Mouse (Mus musculus) liver, embryonic 12.5 days (tissue): ENCODE data around the gene Amph. TPM values are rescaled to one million over a fixed set of nuclear protein-coding genes. Genes with fewer than 3 reads are reported as not detected.

Source experiments
- ATAC-seq: fragments of 200-750 bp; cut with Nextera tagmentation; 2 replicates; pipeline ENCODE4 v1.8.0; 2017; ENCODE audit warnings: moderate number of reproducible peaks, mild to moderate bottlenecking, moderate library complexity
- H3K27ac ChIP-seq: fragments of 300-500 bp; sonication (generic); 2 replicates; pipeline ENCODE4 v1.5.1; 2016; ENCODE audit warnings: mild to moderate bottlenecking
- H3K27me3 ChIP-seq: fragments of 300-500 bp; sonication (generic); replicated peaks from 2 replicates; pipeline ENCODE4 v1.6.1; 2016; ENCODE audit warnings: mild to moderate bottlenecking, moderate library complexity
- H3K36me3 ChIP-seq: fragments of 300-500 bp; sonication (generic); 2 replicates; pipeline ENCODE4 v1.6.1; 2016; ENCODE audit warnings: mild to moderate bottlenecking, moderate library complexity
- H3K4me1 ChIP-seq: fragments of 300-500 bp; sonication (generic); 2 replicates; pipeline ENCODE4 v1.6.1; 2016
- H3K4me2 ChIP-seq: fragments of 300-500 bp; sonication (generic); 2 replicates; pipeline ENCODE4 v1.6.1; 2016; ENCODE audit warnings: mild to moderate bottlenecking, moderate library complexity
- H3K4me3 ChIP-seq: fragments of 300-500 bp; sonication (generic); 2 replicates; pipeline ENCODE4 v1.5.1; 2016; ENCODE audit warnings: mild to moderate bottlenecking, moderate library complexity
- H3K9ac ChIP-seq: fragments of 300-500 bp; sonication (generic); 2 replicates; pipeline ENCODE4 v1.6.1; 2016; ENCODE audit warnings: mild to moderate bottlenecking, moderate library complexity
- H3K9me3 ChIP-seq: fragments of 300-500 bp; sonication (generic); replicated peaks from 2 replicates; pipeline ENCODE4 v1.6.1; 2016; ENCODE audit warnings: mild to moderate bottlenecking, moderate library complexity
- WGBS: fragments of 180-500 bp; shearing (Covaris S2); methylation state at CpG from one replicate; pipeline ENCODE4 v1.1.7; 2016; ENCODE audit not compliant: insufficient replicate concordance; 5-methylcytosine and 5-hydroxymethylcytosine counted together
- polyA plus RNA-seq: library from polyadenylated mRNA; unstranded; fragments of >200 nt; fragmentation: Nextera tagmentation; extraction: Ambion mirVana; gene quantifications from 2 replicates; pipeline ENCODE4 v1.2.1, GENCODE M21; 2016

Gene Amph
- polyA plus RNA-seq, 1 experiment from 2014 or later = 0.74 TPM

GRCm38 (mm10) chr13:18987266-18987665 is 39.3 kb downstream of the Amph start:
- Histone ChIP-seq H3K4me3 (no peak overlapping the region), H3K4me2 (no peak overlapping the region), H3K4me1 (no peaks in the 10 kb centered on the region), H3K36me3 (no peaks in the 10 kb centered on the region), H3K9ac (no peak overlapping the region), H3K9me3 (no peaks in the 10 kb centered on the region), H3K27ac (no peak overlapping the region), H3K27me3 (no peaks in the 10 kb centered on the region)
- WGBS = 71% methylated on average over 4 of the region's 4 CpGs
- no peak for ATAC-seq

DNA sequence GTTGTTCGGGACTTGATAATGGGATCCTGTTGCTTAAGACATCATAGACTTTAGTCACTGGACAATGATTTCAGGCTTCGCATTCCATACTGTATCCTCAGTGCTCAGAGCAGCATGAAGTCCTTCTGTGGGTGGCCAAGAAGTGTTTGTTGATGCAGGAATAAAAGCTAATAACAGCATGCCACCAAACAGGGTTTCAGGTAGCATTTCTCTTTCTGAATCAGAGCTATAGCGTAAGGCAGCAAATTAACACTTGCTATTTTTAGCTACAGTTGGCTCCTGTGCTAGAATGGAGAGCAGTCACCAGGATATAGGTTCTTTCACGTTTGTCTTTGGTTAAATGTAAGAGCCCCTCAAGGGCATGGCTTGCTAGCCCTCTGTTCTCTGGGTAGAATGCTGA is 40.3 kb downstream of the Amph start:
- H3K4me3 ChIP-seq = no peak overlapping the region
- H3K9me3 ChIP-seq = no peaks in the 10 kb centered on the region
- no peaks in the 10 kb centered on the region for H3K4me1 ChIP-seq
- H3K36me3 ChIP-seq = no peaks in the 10 kb centered on the region
- WGBS = 64% methylated on average over 4 of the region's 4 CpGs
- no peak overlapping the region for H3K9ac ChIP-seq
- H3K27me3 ChIP-seq = no peaks in the 10 kb centered on the region
- ATAC-seq = no peak
- no peak overlapping the region for H3K4me2 ChIP-seq
- H3K27ac ChIP-seq = no peak overlapping the region

DNA sequence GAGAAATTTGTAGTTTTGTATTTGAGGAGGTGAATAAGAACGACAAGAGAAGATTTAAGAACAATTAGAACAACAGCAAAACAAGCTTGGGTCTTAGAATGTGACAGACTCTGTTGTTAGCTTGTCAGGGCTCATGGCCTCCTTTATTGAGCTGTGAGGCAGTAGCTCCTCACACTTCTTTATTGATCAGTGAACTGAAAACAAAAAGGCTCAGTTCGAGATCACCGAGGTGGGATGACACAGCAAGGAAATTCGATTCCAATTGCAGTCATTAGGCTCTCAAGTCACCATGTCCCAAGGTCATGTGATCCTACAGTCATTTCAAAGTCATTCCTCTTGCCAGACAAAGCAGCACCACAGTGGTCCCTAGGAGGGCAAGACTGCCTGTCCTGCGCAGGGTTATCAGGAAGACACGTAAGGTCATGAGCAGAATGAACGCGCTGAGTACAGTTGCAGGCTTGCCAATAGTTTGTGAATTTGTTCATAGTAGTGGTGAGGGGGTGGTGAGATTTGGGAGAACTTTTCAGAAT is 41.2 kb downstream of the Amph start:
- Histone ChIP-seq H3K27ac (no peak overlapping the region), H3K4me2 (no peak overlapping the region), H3K9me3 (no peaks in the 10 kb centered on the region), H3K4me1 (no peaks in the 10 kb centered on the region), H3K4me3 (no peak overlapping the region), H3K36me3 (no peaks in the 10 kb centered on the region), H3K9ac (no peak overlapping the region), H3K27me3 (no peaks in the 10 kb centered on the region)
- WGBS = 77% methylated on average over 8 of the region's 8 CpGs
- no peak for ATAC-seq

- ATAC-seq = no peak
- Histone ChIP-seq H3K4me2 (no peak overlapping the region), H3K4me1 (no peaks in the 10 kb centered on the region), H3K27me3 (no peaks in the 10 kb centered on the region), H3K36me3 (no peaks in the 10 kb centered on the region), H3K9ac (no peak overlapping the region), H3K27ac (no peak overlapping the region), H3K4me3 (no peak overlapping the region), H3K9me3 (no peaks in the 10 kb centered on the region)
- 84% methylated on average over 9 of the region's 9 CpGs for WGBS
Measured at GRCm38 (mm10) chr13:19002502-19002901, 54.5 kb downstream of the Amph start.

DNA sequence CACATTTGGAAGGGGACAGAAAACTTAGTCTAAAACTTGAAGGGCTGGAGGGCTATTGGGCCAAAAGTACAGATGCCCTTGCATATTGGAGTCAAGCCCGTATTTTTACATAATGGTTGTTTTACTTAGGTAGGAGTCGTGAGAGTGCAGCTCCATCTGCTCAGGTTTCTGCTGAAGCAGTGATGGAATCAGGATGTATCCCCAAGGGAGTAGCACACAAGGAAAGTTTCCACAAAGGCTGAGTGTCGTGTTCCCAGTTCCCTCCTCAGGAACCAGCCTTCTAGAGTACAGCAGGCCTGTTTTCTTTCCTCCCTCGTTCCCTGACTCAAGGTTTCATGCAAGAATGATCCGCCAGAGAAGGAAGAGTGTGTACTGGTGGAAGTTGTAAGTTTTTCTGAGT is 56.4 kb downstream of the Amph start:
- no peak overlapping the region for H3K27ac ChIP-seq
- H3K4me2 ChIP-seq = no peak overlapping the region
- no peaks in the 10 kb centered on the region for H3K4me1 ChIP-seq
- WGBS = 62% methylated on average over 5 of the region's 5 CpGs
- no peaks in the 10 kb centered on the region for H3K9me3 ChIP-seq
- no peak for ATAC-seq
- no peaks in the 10 kb centered on the region for H3K36me3 ChIP-seq
- no peak overlapping the region for H3K4me3 ChIP-seq
- H3K27me3 ChIP-seq = no peaks in the 10 kb centered on the region
- no peak overlapping the region for H3K9ac ChIP-seq

DNA sequence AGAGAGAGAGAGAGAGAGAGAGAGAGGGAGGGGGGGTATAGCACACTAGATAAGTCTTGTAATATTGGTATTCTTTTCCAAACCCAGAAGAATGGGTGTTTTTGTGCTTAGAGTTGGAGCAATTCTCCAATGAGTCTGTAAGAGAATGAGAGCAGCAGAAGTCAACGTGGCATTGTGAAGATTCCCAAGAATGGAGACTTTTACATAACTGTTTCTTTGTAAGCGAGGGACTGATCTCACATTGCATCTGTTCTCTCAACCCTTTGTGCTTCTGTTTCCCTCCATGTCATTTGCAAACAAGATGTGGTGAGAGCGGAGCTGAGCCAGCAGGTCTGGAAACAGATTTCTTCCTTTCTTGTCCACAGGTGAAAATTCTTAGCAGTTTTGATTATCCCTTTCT is 60.4 kb downstream of the Amph start:
- H3K4me1 ChIP-seq = no peaks in the 10 kb centered on the region
- H3K27ac ChIP-seq = no peak overlapping the region
- no peak overlapping the region for H3K4me2 ChIP-seq
- no peaks in the 10 kb centered on the region for H3K9me3 ChIP-seq
- no peak for ATAC-seq
- no peak overlapping the region for H3K9ac ChIP-seq
- H3K4me3 ChIP-seq = no peak overlapping the region
- H3K27me3 ChIP-seq = no peaks in the 10 kb centered on the region
- 62% methylated on average over 3 of the region's 3 CpGs for WGBS
- H3K36me3 ChIP-seq = no peaks in the 10 kb centered on the region

DNA sequence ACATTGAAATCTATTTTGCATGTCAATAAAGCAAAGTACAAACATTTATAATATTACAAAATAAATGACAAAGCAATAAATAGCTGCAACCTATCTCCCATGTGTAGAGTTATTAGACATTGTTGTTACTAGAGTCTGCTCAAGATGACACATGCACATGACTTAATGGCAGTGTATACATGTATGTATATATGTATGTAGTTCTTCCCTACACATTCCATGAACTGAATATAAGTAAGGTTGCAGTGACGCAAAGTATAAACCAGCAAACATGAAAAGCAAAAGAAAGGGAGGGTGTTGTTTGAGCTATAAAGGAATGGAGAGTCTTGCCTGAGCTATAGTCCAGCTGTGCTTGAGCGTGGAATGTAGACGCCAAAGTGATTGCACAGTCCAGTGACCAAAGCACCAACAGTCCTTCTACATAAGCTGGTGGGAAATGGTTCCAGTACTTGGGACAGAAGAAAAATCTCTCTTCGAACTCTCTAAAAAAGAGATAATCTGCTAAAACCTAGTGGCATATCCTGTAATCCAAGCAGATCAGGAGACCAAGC is 66.9 kb downstream of the Amph start:
- no peaks in the 10 kb centered on the region for H3K36me3 ChIP-seq
- no peak for ATAC-seq
- H3K27ac ChIP-seq = no peak overlapping the region
- no peak overlapping the region for H3K4me3 ChIP-seq
- no peak overlapping the region for H3K4me2 ChIP-seq
- H3K9me3 ChIP-seq = no peaks in the 10 kb centered on the region
- H3K4me1 ChIP-seq = no peaks in the 10 kb centered on the region
- no peaks in the 10 kb centered on the region for H3K27me3 ChIP-seq
- no peak overlapping the region for H3K9ac ChIP-seq
- WGBS = 74% methylated on average over 4 of the region's 4 CpGs

DNA sequence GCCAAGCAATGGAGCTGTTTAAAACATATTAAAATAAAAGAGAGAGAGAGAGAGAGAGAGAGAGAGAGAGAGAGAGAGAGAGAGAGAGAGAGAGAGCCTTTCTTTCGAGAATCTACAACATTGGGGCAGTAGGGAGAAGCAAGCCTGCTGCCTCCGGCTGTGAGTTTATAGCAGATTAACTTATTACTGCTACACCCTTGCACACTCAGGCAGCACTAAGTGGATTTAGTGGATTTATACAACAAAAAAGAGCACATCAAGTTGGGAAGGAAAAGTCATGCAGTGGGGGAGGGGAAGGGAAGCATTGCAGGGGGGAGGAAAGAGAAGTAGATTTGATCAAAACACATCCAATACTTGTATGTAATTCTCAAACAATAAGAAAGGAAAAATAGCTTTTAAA is 73.5 kb downstream of the Amph start:
- H3K36me3 ChIP-seq = no peaks in the 10 kb centered on the region
- no peak overlapping the region for H3K4me3 ChIP-seq
- no peaks in the 10 kb centered on the region for H3K9me3 ChIP-seq
- H3K4me1 ChIP-seq = no peaks in the 10 kb centered on the region
- H3K9ac ChIP-seq = no peak overlapping the region
- no peaks in the 10 kb centered on the region for H3K27me3 ChIP-seq
- H3K27ac ChIP-seq = no peak overlapping the region
- WGBS = 61% methylated on average over 2 of the region's 2 CpGs
- no peak for ATAC-seq
- H3K4me2 ChIP-seq = no peak overlapping the region

DNA sequence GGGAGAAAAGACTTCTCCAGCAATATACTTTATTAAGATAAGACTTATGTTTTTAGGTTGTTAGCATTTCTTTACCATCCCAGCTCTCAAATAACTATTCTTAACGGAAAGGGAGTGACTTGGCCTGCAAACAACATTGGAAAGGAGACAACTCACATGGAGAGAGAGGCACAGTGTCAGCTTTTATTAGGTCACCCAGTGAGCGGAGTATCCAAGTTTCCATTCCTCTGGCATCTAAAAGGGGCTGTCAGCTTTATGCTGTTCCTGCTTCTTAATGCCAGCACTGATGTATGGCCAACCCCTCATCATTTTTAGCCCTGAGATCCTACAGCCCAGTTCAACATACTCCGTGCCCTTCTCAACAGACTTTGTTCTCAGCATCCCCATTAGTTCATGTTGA is 74.3 kb downstream of the Amph start:
- no peaks in the 10 kb centered on the region for H3K36me3 ChIP-seq
- H3K4me3 ChIP-seq = no peak overlapping the region
- ATAC-seq = no peak
- no peaks in the 10 kb centered on the region for H3K4me1 ChIP-seq
- no peaks in the 10 kb centered on the region for H3K27me3 ChIP-seq
- WGBS = 60% methylated on average over 3 of the region's 3 CpGs
- H3K4me2 ChIP-seq = no peak overlapping the region
- no peak overlapping the region for H3K27ac ChIP-seq
- no peak overlapping the region for H3K9ac ChIP-seq
- H3K9me3 ChIP-seq = no peaks in the 10 kb centered on the region

DNA sequence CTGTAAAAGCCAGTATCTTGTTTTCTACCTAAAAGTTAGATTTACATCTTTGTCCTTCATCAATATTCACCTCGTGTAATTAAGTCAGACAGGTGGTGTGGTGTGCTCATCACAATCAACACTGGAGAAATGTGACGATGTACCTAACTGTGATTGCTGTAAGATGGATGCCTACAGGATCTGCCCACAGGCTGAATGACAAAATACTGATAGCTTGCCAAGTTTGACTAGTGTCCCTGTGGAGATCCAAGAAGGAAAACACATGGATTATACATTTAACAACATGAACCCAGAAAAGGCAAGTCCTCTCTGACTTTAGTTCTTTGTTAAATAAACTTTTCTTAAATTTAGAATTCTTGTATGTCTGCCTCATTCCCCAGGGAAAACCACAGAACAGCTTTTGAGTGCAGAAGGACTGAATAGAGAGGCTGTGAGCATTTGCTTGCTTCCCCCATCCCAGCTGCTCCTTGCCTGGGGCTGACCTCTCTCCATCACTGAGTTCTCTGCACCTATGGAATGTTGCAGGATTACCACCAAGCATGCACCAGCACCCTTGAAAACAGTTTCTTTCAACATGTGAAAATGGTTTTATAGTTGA is 77.2 kb downstream of the Amph start:
- no peak overlapping the region for H3K4me3 ChIP-seq
- no peak overlapping the region for H3K4me2 ChIP-seq
- WGBS = 60% methylated on average over 2 of the region's 2 CpGs
- no peaks in the 10 kb centered on the region for H3K9me3 ChIP-seq
- H3K36me3 ChIP-seq = no peaks in the 10 kb centered on the region
- H3K4me1 ChIP-seq = no peaks in the 10 kb centered on the region
- no peak for ATAC-seq
- no peaks in the 10 kb centered on the region for H3K27me3 ChIP-seq
- H3K9ac ChIP-seq = no peak overlapping the region
- H3K27ac ChIP-seq = no peak overlapping the region

DNA sequence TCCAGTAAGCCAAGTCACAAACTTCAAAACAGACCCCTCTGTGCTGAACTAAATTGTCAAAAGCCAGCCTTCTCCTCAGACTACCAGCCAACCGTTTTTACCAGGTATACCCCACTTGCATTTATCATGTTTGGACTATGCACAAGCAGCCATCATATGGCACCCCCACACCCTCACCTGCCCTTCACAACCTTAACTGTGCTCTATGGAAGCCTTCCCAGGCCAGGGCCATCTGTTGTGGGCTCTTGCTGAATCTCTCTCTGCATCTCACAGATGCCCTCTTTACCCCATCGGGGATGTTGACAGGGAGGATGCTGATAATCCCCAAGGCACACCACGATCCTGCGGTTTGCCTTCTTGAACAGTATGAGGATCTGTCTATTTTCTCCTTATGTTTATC is 77.9 kb downstream of the Amph start:
- H3K36me3 ChIP-seq = no peaks in the 10 kb centered on the region
- no peak overlapping the region for H3K4me2 ChIP-seq
- H3K4me3 ChIP-seq = no peak overlapping the region
- H3K4me1 ChIP-seq = no peaks in the 10 kb centered on the region
- 79% methylated on average over 4 of the region's 4 CpGs for WGBS
- no peak for ATAC-seq
- no peaks in the 10 kb centered on the region for H3K27me3 ChIP-seq
- no peak overlapping the region for H3K9ac ChIP-seq
- no peaks in the 10 kb centered on the region for H3K9me3 ChIP-seq
- no peak overlapping the region for H3K27ac ChIP-seq

DNA sequence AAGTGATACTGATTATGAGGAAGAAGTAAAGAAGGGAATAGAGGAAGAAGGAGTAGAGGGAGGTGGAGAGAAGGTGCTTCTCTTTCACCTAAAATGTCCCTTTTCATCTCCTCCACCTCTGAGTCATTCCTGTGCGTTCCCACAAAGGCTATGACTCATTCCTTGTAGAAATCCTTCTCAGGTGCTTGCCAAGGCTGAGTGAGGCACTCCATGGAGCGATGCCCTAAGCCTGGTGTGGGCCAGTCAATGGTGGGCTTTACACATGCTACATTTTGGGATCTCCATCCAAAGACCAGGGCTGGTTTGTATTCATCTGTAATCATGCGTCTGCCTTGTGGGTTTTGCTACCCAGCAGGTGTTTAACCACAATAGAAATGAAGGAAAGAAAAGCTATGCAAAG is 78.9 kb downstream of the Amph start:
- Histone ChIP-seq H3K9me3 (no peaks in the 10 kb centered on the region), H3K36me3 (no peaks in the 10 kb centered on the region), H3K9ac (no peak overlapping the region), H3K4me2 (no peak overlapping the region), H3K27ac (no peak overlapping the region), H3K4me3 (no peak overlapping the region), H3K4me1 (no peaks in the 10 kb centered on the region), H3K27me3 (no peaks in the 10 kb centered on the region)
- no peak for ATAC-seq
- WGBS = 64% methylated on average over 3 of the region's 3 CpGs
